Mouse (Mus musculus) liver, embryonic 16.5 days (tissue): ENCODE results near the gene Carf. TPM values are rescaled to one million over a fixed set of nuclear protein-coding genes. Genes with fewer than 3 reads are reported as not detected.

Source experiments
- ATAC-seq: fragments of 200-750 bp; cut with Nextera tagmentation; 2 replicates; pipeline ENCODE4 v1.8.0; 2017; ENCODE audit warnings: low read depth, mild to moderate bottlenecking, moderate number of reproducible peaks, moderate library complexity
- H3K27ac ChIP-seq: fragments of 300-500 bp; sonication (generic); 2 replicates; pipeline ENCODE4 v1.5.1; 2014; ENCODE audit warnings: mild to moderate bottlenecking, low read length
- H3K27me3 ChIP-seq: fragments of 300-500 bp; sonication (generic); 2 replicates; pipeline ENCODE4 v1.6.1; 2014; ENCODE audit warnings: low read depth, low read length, mixed read lengths; ENCODE audit not compliant: control insufficient read depth, insufficient read depth
- H3K36me3 ChIP-seq: fragments of 300-500 bp; sonication (generic); 2 replicates; pipeline ENCODE4 v1.6.1; 2014; ENCODE audit warnings: mild to moderate bottlenecking; ENCODE audit not compliant: control insufficient read depth, insufficient read depth
- H3K4me1 ChIP-seq: fragments of 300-500 bp; sonication (generic); 2 replicates; pipeline ENCODE4 v1.6.1; 2014; ENCODE audit warnings: low read depth, low read length, mixed read lengths; ENCODE audit not compliant: control insufficient read depth
- H3K4me2 ChIP-seq: fragments of 300-500 bp; sonication (generic); 2 replicates; pipeline ENCODE4 v1.6.1; 2014; ENCODE audit warnings: low read depth, low read length, mixed read lengths
- H3K4me3 ChIP-seq: fragments of 300-500 bp; sonication (generic); 2 replicates; pipeline ENCODE4 v1.5.1; 2014; ENCODE audit warnings: low read depth, mild to moderate bottlenecking, low read length
- H3K9ac ChIP-seq: fragments of 300-500 bp; sonication (generic); 2 replicates; pipeline ENCODE4 v1.6.1; 2014; ENCODE audit warnings: low read depth, low read length
- H3K9me3 ChIP-seq: fragments of 300-500 bp; sonication (generic); replicated peaks from 2 replicates; pipeline ENCODE4 v1.6.1; 2016; ENCODE audit warnings: low read length; ENCODE audit not compliant: control insufficient read depth
- WGBS: fragments of 180-500 bp; shearing (Covaris S2); extraction: QIAGEN DNeasy Blood & Tissue Kit; methylation state at CpG from one replicate; pipeline ENCODE4 v1.1.7; 2014; ENCODE audit not compliant: insufficient replicate concordance; 5-methylcytosine and 5-hydroxymethylcytosine counted together
- polyA plus RNA-seq: library from polyadenylated mRNA; unstranded; fragments of >200 nt; fragmentation: Nextera tagmentation; extraction: Ambion mirVana; gene quantifications from 2 replicates; pipeline ENCODE4 v1.2.1, GENCODE M21; 2015

Carf gene
- polyA plus RNA-seq, 1 experiment from 2014 or later, result 1.9 TPM

DNA sequence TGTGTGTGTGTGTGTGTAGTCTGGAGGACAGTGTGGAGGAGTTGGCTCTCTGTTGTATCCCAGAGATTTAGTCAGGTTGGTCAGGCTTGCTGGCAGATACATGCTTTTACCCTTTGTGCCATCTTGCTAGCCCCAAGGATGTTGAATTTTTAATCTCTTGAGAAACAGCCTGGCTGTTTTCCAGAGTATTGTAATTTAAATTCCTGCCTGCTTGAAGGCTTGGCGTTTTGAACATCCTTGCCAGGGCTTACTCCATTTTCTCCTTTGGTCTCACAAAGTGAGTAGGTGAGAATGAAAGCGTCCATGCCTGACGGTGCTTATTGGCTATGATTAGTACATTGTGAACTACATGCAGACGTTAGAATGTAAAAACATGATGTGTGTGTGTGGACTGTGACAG lies 101.0 kb downstream of the Carf start:
- H3K27ac ChIP-seq, result no peak overlapping the region
- H3K36me3 ChIP-seq, result peaks cover 9% of the 10 kb centered on the region
- ATAC-seq, result no peak
- no peaks in the 10 kb centered on the region for H3K27me3 ChIP-seq
- H3K9me3 ChIP-seq, result no peaks in the 10 kb centered on the region
- no peaks in the 10 kb centered on the region for H3K4me1 ChIP-seq
- H3K4me2 ChIP-seq, result no peak overlapping the region
- H3K4me3 ChIP-seq, result no peak overlapping the region
- no peak overlapping the region for H3K9ac ChIP-seq
- 71% methylated on average over 4 of the region's 4 CpGs for WGBS

Other genes starting within 250 kb of the Carf start
- 1.0 and 1.1 TPM in 2 replicates for gene Fam117b, start 185.2 kb upstream of the Carf start, polyA plus RNA-seq
- 0.11 and 0.14 TPM in 2 replicates for gene Ica1l, start 55.1 kb upstream of the Carf start, polyA plus RNA-seq
- gene Wdr12, start 398 bp downstream of the Carf start, polyA plus RNA-seq, result 24.2 and 27.1 TPM in 2 replicates
- 1.3 and 1.6 TPM in 2 replicates for gene Nbeal1, start 82.4 kb downstream of the Carf start, polyA plus RNA-seq
- 9.0 and 10.0 TPM in 2 replicates for gene Cyp20a1, start 245.1 kb downstream of the Carf start, polyA plus RNA-seq